1 mouse cellular context compared by ENCODE assay signal in the genomic region with DNA sequence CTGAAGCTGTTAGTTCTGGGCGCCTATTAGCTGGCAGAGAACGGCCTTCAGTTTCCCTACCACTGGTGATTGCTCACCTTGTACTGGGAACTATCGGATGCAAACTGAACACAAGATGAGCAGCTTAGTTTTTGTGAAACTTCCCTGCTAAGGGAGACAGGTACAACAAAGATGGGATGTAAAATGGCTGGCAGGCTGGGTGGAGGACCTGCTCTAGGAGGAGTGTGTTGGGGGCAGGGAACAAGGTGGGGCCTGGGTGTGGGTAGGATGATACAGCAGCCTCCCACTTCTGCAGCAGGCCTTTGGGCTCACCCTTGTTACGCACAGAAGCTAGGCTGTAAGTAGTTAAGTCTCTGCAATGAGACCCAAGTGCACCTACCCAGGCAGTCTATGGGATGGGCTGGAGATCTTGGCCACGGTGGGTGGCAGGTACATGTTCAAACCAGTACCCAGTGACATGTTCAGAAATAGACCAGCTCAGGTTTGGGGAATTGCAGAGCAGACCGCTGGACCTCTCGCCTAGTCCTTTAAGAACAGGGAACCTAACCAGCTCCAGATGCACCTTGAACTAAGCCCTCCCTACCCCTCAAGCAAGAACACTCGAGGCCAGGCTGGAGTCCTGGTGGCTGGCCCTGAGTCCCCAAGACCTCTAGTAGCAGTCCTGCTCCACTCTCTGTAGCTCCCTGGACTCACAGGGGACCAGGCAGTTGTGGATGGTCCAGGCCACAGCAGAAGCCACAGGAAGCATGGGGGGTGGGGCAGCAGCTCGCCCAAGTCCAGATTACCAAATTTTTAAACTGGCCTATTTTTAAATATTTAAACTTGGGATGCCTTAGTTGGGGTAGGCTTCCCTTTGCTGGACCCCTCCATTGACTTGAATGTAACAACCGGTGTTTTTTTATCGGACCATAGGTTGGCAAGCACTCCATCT.
TF ChIP-seq lines count a peak whose summit lies in the region.

No protein-coding gene starts in this region.

TF ChIP-seq in MEL, 35 proteins besides CTCF, POLR2A, EP300 and RAD21:
- TF ChIP-seq CHD2 (IDR thresholded peaks at IDR 0.05; ENCODE audit: low read length) (peak; percentile 49; the same call in 1 of the 2 replicates), ZMIZ1 (IDR thresholded peaks at IDR 0.05; ENCODE audit: low read depth, low read length) (no peak; the same call in 1 of the 2 replicates), TBP (IDR thresholded peaks at IDR 0.05; ENCODE audit: low read depth, low read length) (no peak), POLR2AphosphoS2 (IDR thresholded peaks at IDR 0.05; ENCODE audit: low read length) (0 out of 2 replicates have a peak, but pooled peaks have one; percentile 20), SMC3 (IDR thresholded peaks at IDR 0.05; ENCODE audit: low read depth, low read length) (peak; percentile 12; the same call in 1 of the 2 replicates), MYC (IDR thresholded peaks at IDR 0.05; ENCODE audit: low read depth, low read length) (no peak), SIN3A (IDR thresholded peaks at IDR 0.05; ENCODE audit: low read length) (0 out of 2 replicates have a peak, but pooled peaks have one; percentile 10), USF2 (IDR thresholded peaks at IDR 0.05; ENCODE audit: borderline replicate concordance in 1 of 2, insufficient read depth in 1 of 2, low read depth in 1 of 2, low read length in 2 of 2) (no peak), NRF1 (IDR thresholded peaks at IDR 0.05; ENCODE audit: insufficient read depth, low read depth, low read length, poor library complexity, severe bottlenecking) (no peak)
TF ChIP-seq in MEL: peak in this region for 4.
